Mouse (Mus musculus) forebrain, embryonic 16.5 days (tissue): Measurements from ENCODE around the gene Plcb2. TPM values are rescaled to one million over a fixed set of nuclear protein-coding genes. Genes with fewer than 3 reads are reported as not detected.

Source experiments
- ATAC-seq: fragments of 200-750 bp; cut with Nextera tagmentation; 2 replicates; pipeline ENCODE4 v1.8.0; 2017; ENCODE audit warnings: mild to moderate bottlenecking, moderate library complexity
- H3K27ac ChIP-seq: fragments of 300-500 bp; sonication (generic); 2 replicates; pipeline ENCODE4 v1.5.1; 2014; ENCODE audit warnings: low read length, control low read depth
- H3K27me3 ChIP-seq: fragments of 300-500 bp; sonication (generic); replicated peaks from 2 replicates; pipeline ENCODE4 v1.6.1; 2014; ENCODE audit warnings: low read length; ENCODE audit not compliant: control insufficient read depth, insufficient read depth
- H3K36me3 ChIP-seq: fragments of 300-500 bp; sonication (generic); 2 replicates; pipeline ENCODE4 v1.6.1; 2014; ENCODE audit not compliant: control insufficient read depth, insufficient read depth
- H3K4me1 ChIP-seq: fragments of 300-500 bp; sonication (generic); replicated peaks from 2 replicates; pipeline ENCODE4 v1.6.1; 2014; ENCODE audit warnings: low read length; ENCODE audit not compliant: control insufficient read depth, insufficient read depth
- H3K4me2 ChIP-seq: fragments of 300-500 bp; sonication (generic); 2 replicates; pipeline ENCODE4 v1.6.1; 2014; ENCODE audit warnings: mild to moderate bottlenecking, low read length, control low read depth
- H3K4me3 ChIP-seq: fragments of 300-500 bp; sonication (generic); replicated peaks from 2 replicates; pipeline ENCODE4 v1.5.1; 2014; ENCODE audit warnings: mild to moderate bottlenecking, low read length, control low read depth
- H3K9ac ChIP-seq: fragments of 300-500 bp; sonication (generic); replicated peaks from 2 replicates; pipeline ENCODE4 v1.6.1; 2014; ENCODE audit warnings: low read depth, low read length, control low read depth
- H3K9me3 ChIP-seq: fragments of 300-500 bp; sonication (generic); 2 replicates; pipeline ENCODE4 v1.6.1; 2016; ENCODE audit warnings: low read length; ENCODE audit not compliant: control insufficient read depth
- WGBS: fragments of 180-500 bp; shearing (Covaris S2); extraction: QIAGEN DNeasy Blood & Tissue Kit; methylation state at CpG from one replicate; pipeline ENCODE4 v1.1.7; 2014; 5-methylcytosine and 5-hydroxymethylcytosine counted together
- polyA plus RNA-seq: library from polyadenylated mRNA; unstranded; fragments of >200 nt; fragmentation: Nextera tagmentation; extraction: Ambion mirVana; gene quantifications from 2 replicates; pipeline ENCODE4 v1.2.1, GENCODE M21; 2015

The Plcb2 gene
- polyA plus RNA-seq, 1 experiment from 2014 or later = 1.2 TPM

DNA sequence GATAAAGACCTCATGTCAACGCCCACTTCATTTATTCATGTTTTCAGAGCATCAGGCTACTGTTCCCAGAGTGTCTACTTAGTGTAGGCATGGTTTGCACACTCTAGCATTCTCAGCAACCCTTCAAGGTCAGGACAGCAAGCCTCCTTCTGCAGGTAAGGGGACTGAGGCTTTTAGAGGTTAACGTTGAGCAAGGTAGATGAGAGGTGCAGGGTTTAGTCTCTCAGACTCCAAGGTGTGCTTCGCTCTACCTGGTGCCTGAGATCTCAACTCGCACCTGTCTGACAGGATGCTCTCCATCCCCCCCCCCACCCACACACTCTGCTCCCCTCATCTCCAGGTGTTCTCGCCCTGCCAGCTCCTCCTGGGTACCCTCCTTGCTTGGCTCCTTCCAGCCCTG lies 25.9 kb upstream of the Plcb2 start:
- H3K9ac ChIP-seq = no peak overlapping the region
- H3K27ac ChIP-seq = no peak overlapping the region
- ATAC-seq = no peak
- no peaks in the 10 kb centered on the region for H3K9me3 ChIP-seq
- no peak overlapping the region for H3K4me3 ChIP-seq
- no peak overlapping the region for H3K4me2 ChIP-seq
- H3K4me1 ChIP-seq = peaks cover 7% of the 10 kb centered on the region
- WGBS = 88% methylated on average over 5 of the region's 5 CpGs
- H3K36me3 ChIP-seq = no peaks in the 10 kb centered on the region
- no peaks in the 10 kb centered on the region for H3K27me3 ChIP-seq

DNA sequence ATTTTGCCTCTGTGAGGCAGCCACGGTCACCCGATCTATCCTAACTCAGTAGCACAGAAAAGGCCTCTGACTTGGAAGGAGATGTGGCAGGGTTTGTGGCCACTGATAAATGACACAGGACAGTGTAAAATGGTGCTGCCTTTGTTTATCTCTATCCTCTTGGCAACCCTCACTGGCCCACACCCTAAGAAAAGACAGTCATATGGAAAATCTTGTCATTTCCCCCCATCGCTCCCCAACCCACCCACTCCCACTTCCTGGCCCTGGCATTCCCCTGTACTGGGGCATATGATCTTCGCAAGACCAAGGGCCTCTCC lies 24.5 kb upstream of the Plcb2 start:
- WGBS = 71% methylated on average over 3 of the region's 4 CpGs
- Histone ChIP-seq H3K9me3 (no peaks in the 10 kb centered on the region), H3K4me3 (no peak overlapping the region), H3K27ac (no peak overlapping the region), H3K4me1 (peaks cover 13% of the 10 kb centered on the region), H3K27me3 (no peaks in the 10 kb centered on the region), H3K9ac (no peak overlapping the region), H3K36me3 (no peaks in the 10 kb centered on the region), H3K4me2 (no peak overlapping the region)
- ATAC-seq = no peak

DNA sequence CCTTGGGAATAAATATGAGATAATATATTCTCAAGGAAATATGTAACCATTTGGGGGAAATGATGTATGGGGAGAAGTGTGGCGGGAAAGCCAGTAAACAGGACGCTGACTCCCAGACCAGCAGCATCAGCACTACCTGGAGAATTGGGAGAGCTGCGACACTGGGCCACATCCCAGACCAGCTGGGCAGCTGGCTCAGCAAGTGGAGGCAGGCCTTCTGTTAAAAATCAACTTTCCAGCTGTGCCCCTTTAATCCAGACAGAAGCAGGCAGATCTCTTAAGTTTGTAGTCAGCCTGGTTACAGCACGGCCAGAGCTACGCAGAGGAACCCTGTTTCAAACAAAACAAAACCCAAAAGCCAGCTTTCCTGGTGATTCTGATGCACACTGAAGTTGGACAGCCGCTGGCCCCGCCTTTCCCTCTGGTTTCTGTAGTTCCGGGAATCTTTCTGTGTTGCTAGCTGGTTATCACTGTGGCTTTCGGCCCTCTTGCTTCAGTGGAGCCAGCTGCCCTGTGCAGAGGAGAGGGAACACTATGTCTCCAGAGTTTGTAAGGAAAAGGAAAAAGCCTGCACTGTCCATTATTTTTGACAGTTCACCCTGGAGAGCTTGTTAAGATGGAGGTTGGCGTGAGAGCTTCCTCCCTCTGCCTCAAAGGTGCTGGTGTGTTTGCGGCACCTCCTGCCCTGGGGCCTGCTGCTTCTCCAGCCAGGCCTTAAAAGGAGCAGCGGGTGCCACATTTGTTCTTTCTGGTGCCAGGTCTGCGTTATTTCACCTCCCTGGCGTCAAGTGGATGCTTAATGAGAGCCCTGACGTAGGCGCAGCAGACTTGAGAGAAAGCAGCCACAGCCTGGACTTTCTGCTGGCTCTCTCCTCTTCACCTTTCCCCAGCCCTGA lies 23.9 kb upstream of the Plcb2 start:
- no peaks in the 10 kb centered on the region for H3K9me3 ChIP-seq
- H3K9ac ChIP-seq = no peak overlapping the region
- peaks cover 19% of the 10 kb centered on the region for H3K4me1 ChIP-seq
- H3K4me3 ChIP-seq = no peak overlapping the region
- 60% methylated on average over 16 of the region's 16 CpGs for WGBS
- H3K4me2 ChIP-seq = no peak overlapping the region
- H3K27ac ChIP-seq = no peak overlapping the region
- H3K27me3 ChIP-seq = no peaks in the 10 kb centered on the region
- no peaks in the 10 kb centered on the region for H3K36me3 ChIP-seq
- no peak for ATAC-seq

DNA sequence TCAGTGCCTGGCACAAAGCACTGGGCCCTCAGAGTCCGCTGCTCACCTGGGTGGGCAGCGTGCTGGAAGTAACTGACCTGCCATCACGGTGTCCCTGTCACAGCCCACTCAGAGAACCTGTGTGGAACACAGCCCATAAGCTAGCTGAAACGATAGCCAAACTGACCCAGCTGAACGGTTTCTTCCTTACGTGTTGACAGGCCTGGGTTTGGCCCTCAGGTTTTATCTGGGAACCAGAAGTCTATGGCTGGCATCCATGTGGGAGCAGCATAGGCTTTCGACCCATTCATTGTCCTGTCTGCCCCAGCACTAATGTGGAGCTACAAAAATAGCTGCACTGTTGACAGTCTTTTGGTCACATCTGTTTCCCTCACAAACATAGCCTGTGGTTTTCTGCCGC lies 22.2 kb upstream of the Plcb2 start:
- no peak overlapping the region for H3K4me2 ChIP-seq
- H3K9ac ChIP-seq = no peak overlapping the region
- H3K9me3 ChIP-seq = no peaks in the 10 kb centered on the region
- 83% methylated on average over 8 of the region's 8 CpGs for WGBS
- H3K4me3 ChIP-seq = no peak overlapping the region
- H3K4me1 ChIP-seq = peaks cover 24% of the 10 kb centered on the region
- no peak overlapping the region for H3K27ac ChIP-seq
- H3K27me3 ChIP-seq = no peaks in the 10 kb centered on the region
- H3K36me3 ChIP-seq = no peaks in the 10 kb centered on the region
- ATAC-seq = no peak

DNA sequence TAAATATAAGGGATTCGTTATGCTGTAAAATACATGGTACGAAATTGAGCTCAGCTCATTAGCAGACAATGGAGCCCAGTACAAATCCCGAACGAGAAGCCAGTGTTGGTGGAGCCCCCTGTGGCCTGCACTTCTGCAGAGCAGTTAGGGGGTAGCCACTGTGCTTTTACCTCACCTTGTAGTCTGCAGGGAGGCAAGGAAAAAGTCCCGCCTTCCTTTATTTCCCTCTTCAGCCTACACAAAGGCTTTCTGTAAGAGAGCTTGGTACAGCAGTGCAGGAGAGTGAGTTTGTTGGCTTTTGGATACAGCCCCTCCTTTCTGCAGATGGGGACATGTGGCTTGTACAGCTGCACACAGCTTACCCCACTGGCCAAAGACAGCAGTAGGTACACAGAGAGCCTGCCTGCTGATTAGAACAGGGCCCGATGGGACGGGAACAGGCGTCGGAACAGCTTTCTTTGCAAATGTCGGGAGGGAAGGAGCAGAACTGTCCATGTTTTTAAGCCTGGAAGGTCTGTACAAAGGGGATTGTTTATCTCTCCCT lies 21.2 kb upstream of the Plcb2 start:
- Histone ChIP-seq H3K9me3 (no peaks in the 10 kb centered on the region), H3K4me2 (peak overlapping the region; percentile 10; the same call in 1 of the 2 replicates), H3K4me3 (no peak overlapping the region), H3K27me3 (0 out of 2 replicates have a peak, but pooled peaks cover 4% of the 10 kb centered on the region), H3K27ac (no peak overlapping the region), H3K9ac (peak overlapping the region; percentile 36; the same call in 1 of the 2 replicates), H3K4me1 (peaks cover 30% of the 10 kb centered on the region), H3K36me3 (no peaks in the 10 kb centered on the region)
- ATAC-seq = no peak
- WGBS = 24% methylated on average over 10 of the region's 10 CpGs

DNA sequence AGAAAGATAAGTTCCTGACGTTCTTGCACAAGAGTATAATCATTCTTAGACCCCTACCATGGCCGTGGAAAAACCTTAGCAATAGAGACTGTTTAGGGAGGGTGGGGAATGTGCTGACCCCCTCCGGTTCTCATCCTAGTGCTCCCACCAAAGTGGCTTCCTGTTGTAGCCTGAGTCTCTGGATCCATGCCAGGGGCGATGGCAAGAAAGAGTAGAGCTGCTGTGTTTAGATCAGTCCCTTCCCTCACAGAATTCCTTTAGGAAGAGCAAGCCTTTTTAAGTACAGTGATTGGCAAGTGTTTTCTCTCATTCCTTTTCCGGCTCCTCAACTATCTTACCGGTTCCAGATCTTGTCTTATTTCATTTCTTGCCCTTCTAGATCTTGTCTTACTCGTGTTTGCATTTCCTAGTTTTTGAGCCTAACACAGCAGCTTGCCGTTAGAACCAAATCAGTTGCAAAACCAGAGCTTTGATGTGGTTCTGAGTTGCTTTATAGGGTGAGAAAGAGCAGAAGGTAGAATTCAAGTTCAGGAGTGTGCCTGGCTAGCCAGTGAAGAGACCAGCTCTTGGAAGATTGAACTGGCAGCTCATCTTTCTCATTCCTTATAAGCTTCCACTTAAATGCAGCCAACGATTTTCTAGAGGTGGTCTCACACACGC lies 19.2 kb upstream of the Plcb2 start:
- no peak overlapping the region for H3K9ac ChIP-seq
- H3K36me3 ChIP-seq = no peaks in the 10 kb centered on the region
- H3K4me3 ChIP-seq = peak overlapping the region; percentile 82
- H3K4me2 ChIP-seq = peak overlapping the region; percentile 78
- peaks cover 28% of the 10 kb centered on the region for H3K4me1 ChIP-seq
- 0 out of 2 replicates have a peak, but pooled peaks cover 5% of the 10 kb centered on the region for H3K27me3 ChIP-seq
- ATAC-seq = no peak
- H3K9me3 ChIP-seq = no peaks in the 10 kb centered on the region
- no peak overlapping the region for H3K27ac ChIP-seq
- WGBS = 26% methylated on average over 10 of the region's 10 CpGs

DNA sequence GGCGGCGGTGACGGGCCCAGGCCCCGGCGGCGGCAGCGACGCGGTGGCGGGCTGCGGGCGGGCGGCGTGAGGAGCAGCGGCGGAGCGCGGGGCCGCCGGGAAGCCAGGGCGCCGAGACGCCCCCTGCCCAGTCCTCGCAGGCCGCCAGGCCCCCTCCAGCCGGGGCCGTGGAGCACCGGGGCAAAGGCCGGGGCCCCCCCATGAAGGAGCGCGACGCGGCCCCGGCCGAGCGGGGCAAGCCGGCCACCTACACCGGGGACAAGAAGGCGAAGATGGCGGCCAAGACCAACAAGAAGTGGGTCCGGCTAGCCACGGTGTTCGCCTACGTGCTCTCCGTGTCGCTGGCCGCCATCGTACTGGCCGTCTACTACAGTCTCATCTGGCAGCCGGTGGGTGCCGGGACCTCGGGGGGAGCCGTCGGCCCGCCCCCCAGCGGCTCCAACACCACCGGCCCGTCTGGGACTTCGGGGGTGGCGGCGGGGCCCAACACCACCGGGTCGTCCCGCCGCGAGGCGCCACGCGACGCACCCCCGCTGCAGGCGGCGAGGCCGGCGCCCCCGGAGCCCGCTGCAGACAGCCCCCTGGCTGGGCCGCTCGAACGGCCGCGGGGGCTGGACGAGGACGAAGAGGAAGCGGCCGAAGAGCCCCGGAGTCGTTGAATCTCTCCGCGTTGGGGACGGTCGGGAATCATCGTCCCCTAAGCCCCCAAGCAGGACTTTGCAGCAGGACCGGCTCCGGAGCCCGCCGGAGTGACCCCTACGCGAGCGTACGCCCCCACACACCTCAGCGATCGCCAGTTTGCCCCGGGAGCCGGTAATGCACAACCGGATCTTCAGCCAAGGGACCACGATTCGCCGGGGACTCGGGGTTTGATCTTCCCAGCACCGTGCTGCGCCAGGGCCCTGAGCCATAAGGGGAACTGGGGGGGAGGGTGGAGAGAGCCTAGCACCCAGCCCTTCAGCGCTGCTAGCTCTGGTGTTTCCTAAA lies 18.0 kb upstream of the Plcb2 start:
- peak overlapping the region; percentile 86 for H3K9ac ChIP-seq
- peak overlapping the region; percentile 82 for H3K4me3 ChIP-seq
- H3K36me3 ChIP-seq = no peaks in the 10 kb centered on the region
- H3K27me3 ChIP-seq = 0 out of 2 replicates have a peak, but pooled peaks cover 7% of the 10 kb centered on the region
- under 1% methylated on average over 83 of the region's 113 CpGs for WGBS
- peak; percentile 32 for ATAC-seq
- H3K27ac ChIP-seq = peak overlapping the region; percentile 12; the same call in 1 of the 2 replicates
- H3K4me1 ChIP-seq = peaks cover 28% of the 10 kb centered on the region
- peak overlapping the region; percentile 78 for H3K4me2 ChIP-seq
- H3K9me3 ChIP-seq = no peaks in the 10 kb centered on the region

DNA sequence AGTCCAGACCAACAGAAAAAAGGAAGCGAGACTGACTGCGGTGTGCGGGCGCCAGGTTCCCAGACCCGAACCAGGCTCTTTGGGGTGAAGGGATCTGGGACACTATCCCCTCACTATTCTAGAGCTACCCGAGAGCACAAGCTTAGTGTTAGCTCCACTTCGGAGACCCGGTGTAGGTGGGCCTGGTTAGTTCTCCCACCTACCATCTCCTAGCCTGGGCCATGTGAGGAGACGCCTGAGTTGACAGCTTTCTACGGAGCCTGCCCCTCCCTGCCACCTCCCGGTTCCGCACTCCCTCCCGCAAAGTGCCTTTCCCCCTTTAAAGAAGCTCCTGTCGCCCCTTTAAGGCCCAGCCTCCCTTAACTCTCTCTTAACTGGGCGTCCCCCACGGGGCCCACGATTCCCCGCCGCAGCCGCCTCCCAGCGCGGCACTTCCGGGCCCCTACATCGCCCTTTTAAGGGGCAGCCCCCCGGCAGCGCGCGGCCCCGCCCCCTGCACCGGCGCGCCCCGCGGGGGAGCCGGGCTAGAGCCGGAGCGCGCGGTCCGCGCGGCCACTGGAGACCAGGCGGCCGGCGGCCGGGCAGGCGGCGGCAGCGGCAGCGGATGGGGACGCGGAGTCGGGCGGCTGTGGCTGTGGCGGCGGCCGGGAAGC lies 17.1 kb upstream of the Plcb2 start, which contains the start of gene Inafm2:
Gene Inafm2, plus strand, starts transcription at position 527 of the 653 bp plus-strand sequence.
- WGBS = under 1% methylated on average over 52 of the region's 57 CpGs
- ATAC-seq = peak; percentile 95
- Histone ChIP-seq H3K4me2 (peak within 1 kb of the TSS; percentile 78), H3K4me3 (peak within 1 kb of the TSS; percentile 82), H3K36me3 (no peaks in the 10 kb centered on the region), H3K9ac (peak within 1 kb of the TSS; percentile 86), H3K4me1 (peaks cover 28% of the 10 kb centered on the region), H3K27me3 (0 out of 2 replicates have a peak, but pooled peaks cover 7% of the 10 kb centered on the region), H3K9me3 (no peaks in the 10 kb centered on the region), H3K27ac (peak within 1 kb of the TSS; percentile 12; the same call in 1 of the 2 replicates)
